In genomic region chr10:84926336-84926735, GRCm38 (mm10) we compare ENCODE assay signal across 8 mouse cellular contexts.
"Had no signal": no experiment of that assay in that cellular context is flagged by ENCODE, and none has a peak within 500 bp of the region (broad histone marks: within the 10 kb centered on the region; RNA-seq: fewer than 3 reads in every experiment).

No protein-coding gene starts in this region.

- DNase-seq: lung, adult 2 months; lung, postnatal 14 days; lung, postnatal 36 days; right cerebral cortex, postnatal 14 days; spleen, adult 18-20 months; thymus, adult 18-20 months; thymus, postnatal 14 days; thymus, postnatal 36 days had no signal
